17 mouse cellular contexts compared by ENCODE assay signal in the genomic region with DNA sequence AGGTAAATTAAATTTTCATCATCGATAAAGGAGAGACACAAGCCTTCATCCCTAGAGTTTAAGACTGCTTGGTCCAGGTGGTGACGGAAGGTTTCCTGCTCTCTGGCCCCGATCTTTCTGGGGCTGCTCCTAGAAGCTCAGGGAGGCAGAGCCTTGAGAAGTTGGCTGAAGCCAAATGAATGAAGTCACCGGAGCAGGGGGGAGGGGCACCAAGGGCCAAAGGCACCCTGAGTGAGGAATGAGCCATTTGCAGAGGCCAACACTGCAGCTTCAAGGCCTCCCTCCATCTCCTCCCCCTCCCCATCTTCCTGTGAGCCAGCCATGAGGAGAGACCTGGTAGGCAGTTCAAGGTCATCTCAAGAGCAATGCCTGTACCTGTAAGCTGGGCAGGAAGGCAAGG. TPM values are rescaled to one million over a fixed set of nuclear protein-coding genes. Genes with fewer than 3 reads are reported as not detected.
"Had no signal": no experiment of that assay in that cellular context is flagged by ENCODE, and none has a peak within 500 bp of the region (broad histone marks: within the 10 kb centered on the region; RNA-seq: fewer than 3 reads in every experiment).

No protein-coding gene starts in this region.

- H3K27me3 ChIP-seq: liver, embryonic 15.5 days; midbrain, embryonic 15.5 days; neural tube, embryonic 13.5 days had no signal

- H3K9me3 ChIP-seq: limb, embryonic 10.5 days; liver, embryonic 15.5 days; midbrain, embryonic 15.5 days; neural tube, embryonic 13.5 days had no signal

- ATAC-seq: midbrain, embryonic 15.5 days had no signal

- H3K36me3 ChIP-seq: limb, embryonic 10.5 days; liver, embryonic 15.5 days; midbrain, embryonic 15.5 days; neural tube, embryonic 13.5 days had no signal

- H3K4me3 ChIP-seq: left cerebral cortex, adult 2 months; limb, embryonic 10.5 days; liver, embryonic 15.5 days; megakaryocyte, embryonic 14.5 days; midbrain, embryonic 15.5 days; neural tube, embryonic 13.5 days had no signal

- H3K4me2 ChIP-seq: liver, embryonic 11.5 days; liver, embryonic 15.5 days; lung, embryonic 14.5 days; midbrain, embryonic 11.5 days; midbrain, embryonic 15.5 days; neural tube, embryonic 13.5 days had no signal

- H3K9ac ChIP-seq: liver, embryonic 15.5 days; lung, embryonic 14.5 days; midbrain, embryonic 15.5 days; neural tube, embryonic 13.5 days had no signal

- H3K27ac ChIP-seq: left cerebral cortex, adult 2 months; limb, embryonic 10.5 days; liver, embryonic 15.5 days; macrophage; midbrain, embryonic 15.5 days; neural tube, embryonic 13.5 days had no signal

- H3K4me1 ChIP-seq: liver, embryonic 15.5 days; midbrain, embryonic 15.5 days had no signal

- DNase-seq: kidney, postnatal 25 days; lung, embryonic 14.5 days; lung, postnatal 14 days; retina, postnatal 1 day; right cerebral cortex, postnatal 4 days; thymus, adult 18-20 months; thymus, postnatal 14 days had no signal

RNA-seq across cellular contexts. Expression of gene Rmi2, which starts 58.3 kb away (rescaled TPM):
- total RNA-seq: monocyte, adult 5-6 weeks had no signal
